Mouse (Mus musculus) CH12.LX (cell line): ENCODE results near the gene Gjd3.

Experiments used
- BHLHE40 ChIP-seq: IDR thresholded peaks from 2 replicates; pipeline ENCODE4 v1.6.1; 2011; ENCODE audit warnings: mild to moderate bottlenecking, low read depth, low read length, improper control_type of control experiment
- CTCF ChIP-seq, 2 experiments: IDR thresholded peaks in 1 of 2; conservative IDR thresholded peaks in 1 of 2; 2 replicates each; pipeline ENCODE4 v1.5.1; 2011 to 2012; ENCODE audit warnings: low read depth in 2 of 2, low read length in 2 of 2, improper control_type of control experiment in 1 of 2, inconsistent platforms in 1 of 2, mild to moderate bottlenecking in 1 of 2, moderate library complexity in 1 of 2
- ELF1 ChIP-seq: IDR thresholded peaks from 2 replicates; pipeline ENCODE4 v1.6.1; 2014; ENCODE audit warnings: low read depth, mild to moderate bottlenecking, inconsistent platforms, low read length, improper control_type of control experiment
- EP300 ChIP-seq: IDR thresholded peaks from 2 replicates; pipeline ENCODE4 v1.6.1; 2011; ENCODE audit warnings: low read length, improper control_type of control experiment
- HCFC1 ChIP-seq: IDR thresholded peaks from 2 replicates; pipeline ENCODE4 v1.6.1; 2012; ENCODE audit warnings: low read depth, mild to moderate bottlenecking, inconsistent platforms, low read length, improper control_type of control experiment
- KAT2A ChIP-seq: IDR thresholded peaks from 2 replicates; pipeline ENCODE4 v1.6.1; 2012; ENCODE audit warnings: low read length, improper control_type of control experiment, inconsistent platforms; ENCODE audit not compliant: insufficient replicate concordance
- MYC ChIP-seq: IDR thresholded peaks from 2 replicates; pipeline ENCODE4 v1.6.1; 2011; ENCODE audit warnings: low read depth, mild to moderate bottlenecking, improper control_type of control experiment, low read length
- POLR2A ChIP-seq: IDR thresholded peaks from 2 replicates; pipeline ENCODE4 v1.6.1; 2011; ENCODE audit warnings: low read depth, mild to moderate bottlenecking, improper control_type of control experiment, low read length
- POLR2AphosphoS2 ChIP-seq: IDR thresholded peaks from 2 replicates; pipeline ENCODE4 v1.6.1; 2011; ENCODE audit warnings: low read depth, low read length, improper control_type of control experiment
- SIN3A ChIP-seq: IDR thresholded peaks from 2 replicates; pipeline ENCODE4 v1.6.1; 2012; ENCODE audit warnings: low read length, improper control_type of control experiment, inconsistent platforms
- TBP ChIP-seq: conservative IDR thresholded peaks from 2 replicates; pipeline ENCODE4 v1.6.1; 2011; ENCODE audit warnings: low read depth, low read length, improper control_type of control experiment
- USF1 ChIP-seq: IDR thresholded peaks from 2 replicates; pipeline ENCODE4 v1.6.1; 2014; ENCODE audit warnings: low read depth, mild to moderate bottlenecking, inconsistent platforms, low read length, improper control_type of control experiment
- ZC3H11A ChIP-seq: IDR thresholded peaks from 2 replicates; pipeline ENCODE4 v1.6.1; 2012; ENCODE audit warnings: low read depth, mild to moderate bottlenecking, inconsistent platforms, low read length, improper control_type of control experiment
- ZNF384 ChIP-seq: IDR thresholded peaks from 2 replicates; pipeline ENCODE4 v1.6.1; 2012; ENCODE audit warnings: low read depth, low read length, improper control_type of control experiment, inconsistent platforms

DNA sequence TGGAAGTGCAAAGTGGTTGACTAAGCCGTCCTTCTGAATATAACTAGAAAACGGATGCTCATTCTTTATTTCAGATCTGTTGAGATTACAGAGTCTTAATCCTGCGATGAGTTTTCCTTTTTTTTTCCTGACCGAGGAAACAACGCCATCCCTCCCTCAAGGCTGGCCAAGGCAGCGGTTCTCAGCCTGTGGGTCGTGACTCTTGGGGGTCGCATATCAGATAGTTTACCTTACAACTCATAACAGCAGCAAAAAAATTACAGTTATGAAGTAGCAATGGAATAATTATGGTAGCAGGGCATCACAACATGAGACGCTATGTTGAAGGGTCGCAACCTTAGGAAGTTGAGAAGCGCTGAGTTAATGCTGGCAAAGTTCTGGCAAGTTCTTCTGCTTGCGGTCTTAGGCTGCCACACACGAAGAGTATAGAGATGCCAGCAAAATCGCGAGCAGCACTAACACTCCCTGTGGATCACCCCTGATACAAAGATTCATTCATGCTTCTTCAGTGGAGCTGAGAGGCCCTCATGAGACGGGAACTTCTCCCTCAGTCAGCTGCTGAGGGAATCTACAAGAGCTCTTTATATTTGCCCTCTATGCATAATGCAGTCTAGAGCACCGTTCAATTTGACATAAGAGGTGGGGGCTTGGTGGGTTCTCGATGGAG is 41.8 kb upstream of the Gjd3 start:
- TF ChIP-seq MYC, result no peak
- no peak for TF ChIP-seq BHLHE40
- TF ChIP-seq HCFC1, result no peak
- no peak for TF ChIP-seq EP300
- no peak for TF ChIP-seq ZNF384
- TF ChIP-seq TBP, result no peak
- no peak for TF ChIP-seq CTCF (conservative IDR thresholded peaks at IDR 0.05 in 1 of 2, IDR thresholded peaks at IDR 0.05 in 1 of 2; ENCODE audit: low read depth in 2 of 2, low read length in 2 of 2)
- no peak for TF ChIP-seq POLR2A
- TF ChIP-seq ZC3H11A, result no peak
- TF ChIP-seq POLR2AphosphoS2, result no peak
- no peak for TF ChIP-seq KAT2A
- TF ChIP-seq ELF1, result no peak
- no peak for TF ChIP-seq SIN3A
- no peak for TF ChIP-seq USF1
